In the genomic region with DNA sequence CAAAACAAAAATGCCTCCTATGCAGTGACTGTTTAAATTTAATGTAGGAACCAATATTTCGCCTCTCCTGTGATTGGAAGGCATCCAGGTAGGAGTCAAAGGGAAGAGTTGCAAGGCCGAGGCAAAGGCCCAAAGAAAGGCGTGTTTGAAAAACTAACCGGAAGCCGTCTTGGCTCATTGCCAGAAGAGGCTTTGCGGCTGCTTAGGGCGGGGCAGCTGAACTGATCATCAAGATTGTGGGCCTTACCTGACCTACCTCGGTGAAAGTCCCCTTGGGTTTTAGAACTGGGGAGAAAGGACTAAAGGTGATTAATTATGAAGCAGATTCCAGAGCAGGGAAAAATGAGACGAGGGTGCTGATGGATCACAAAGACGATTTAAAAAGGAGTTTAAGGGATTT, we compare ENCODE assay signal across 14 mouse cellular contexts.
DNase-seq lines count a peak whose midpoint lies in the region; ATAC-seq and TF ChIP-seq lines count a peak whose summit lies in the region.
"Had no signal": no experiment of that assay in that cellular context is flagged by ENCODE, and none has a peak within 500 bp of the region (broad histone marks: within the 10 kb centered on the region; RNA-seq: fewer than 3 reads in every experiment).

No protein-coding gene starts in this region.

- 59% methylated on average over 10 of the region's 10 CpGs for WGBS in embryonic facial prominence, embryonic 14.5 days
- WGBS in small intestine, adult 2 months, result 18% methylated on average over 10 of the region's 10 CpGs

- DNase-seq in gastrocnemius, postnatal 10 days, result peak; percentile 34
- DNase-seq in gastrocnemius, adult 2 months, result no peak
- peak; percentile 16 for DNase-seq in ovary, postnatal 36 days (ENCODE audit: low spot score)
- no peak for DNase-seq in ovary, postnatal 10 days (ENCODE audit: low spot score)
- peak; percentile 66 for DNase-seq in embryonic facial prominence, embryonic 14.5 days (ENCODE audit: low spot score)
- no peak for DNase-seq in left cerebral cortex, adult 11 months (ENCODE audit: low spot score)
- DNase-seq in layer of hippocampus, adult 8-10 months (ENCODE audit: low spot score in 2 of 2), result no peak
- DNase-seq: cerebellum, adult 2 months had no signal

- ATAC-seq in embryonic facial prominence, embryonic 14.5 days (ENCODE audit: low read depth), result peak; percentile 26; the same call in 1 of the 2 replicates
- ATAC-seq: forebrain, embryonic 15.5 days had no signal

- intact Hi-C loops in gastrocnemius, adult 2 months (cut with DNase I), result no loop called here

- no peak for TF ChIP-seq CTCF in gastrocnemius, adult 2 months (IDR thresholded peaks at IDR 0.05)
- no peak for TF ChIP-seq CTCF in small intestine, adult 2 months (IDR thresholded peaks at IDR 0.05; ENCODE audit: extremely low read depth, insufficient read length, insufficient replicate concordance, low read depth, low read length)

- H3K9ac ChIP-seq in embryonic facial prominence, embryonic 14.5 days (ENCODE audit: low read depth, low read length), result no peak overlapping the region
- H3K9ac ChIP-seq: forebrain, embryonic 15.5 days; hindbrain, embryonic 13.5 days; neural tube, embryonic 13.5 days had no signal

- no peaks in the 10 kb centered on the region for H3K27me3 ChIP-seq in embryonic facial prominence, embryonic 14.5 days (replicated peaks; ENCODE audit: control insufficient read depth, insufficient read depth, low read length)
- no peaks in the 10 kb centered on the region for H3K27me3 ChIP-seq in small intestine, adult 2 months (ENCODE audit: control insufficient read depth, insufficient read depth, low read length)
- H3K27me3 ChIP-seq: CH12.LX; forebrain, embryonic 15.5 days; hindbrain, embryonic 13.5 days; neural tube, embryonic 13.5 days had no signal

- no peak overlapping the region for H3K4me2 ChIP-seq in embryonic facial prominence, embryonic 14.5 days (ENCODE audit: low read depth, low read length)
- H3K4me2 ChIP-seq: forebrain, embryonic 15.5 days; hindbrain, embryonic 13.5 days; midbrain, embryonic 11.5 days; neural tube, embryonic 13.5 days had no signal

- H3K9me3 ChIP-seq in embryonic facial prominence, embryonic 14.5 days (ENCODE audit: control insufficient read depth, low read length), result no peaks in the 10 kb centered on the region
- H3K9me3 ChIP-seq: forebrain, embryonic 15.5 days; hindbrain, embryonic 13.5 days; neural tube, embryonic 13.5 days had no signal

- no peaks in the 10 kb centered on the region; the same call in 1 of the 2 replicates for H3K4me1 ChIP-seq in embryonic facial prominence, embryonic 14.5 days (ENCODE audit: control insufficient read depth, insufficient read depth, low read length)
- H3K4me1 ChIP-seq in small intestine, adult 2 months (ENCODE audit: control insufficient read depth, insufficient read depth, insufficient read length, low read length), result peaks cover 16% of the 10 kb centered on the region
- H3K4me1 ChIP-seq: forebrain, embryonic 15.5 days had no signal

- H3K4me3 ChIP-seq in gastrocnemius, adult 2 months, result no peak overlapping the region
- H3K4me3 ChIP-seq in embryonic facial prominence, embryonic 14.5 days (ENCODE audit: low read depth, low read length), result no peak overlapping the region
- H3K4me3 ChIP-seq in small intestine, adult 2 months (ENCODE audit: low read depth, low read length), result no peak overlapping the region
- H3K4me3 ChIP-seq: forebrain, embryonic 15.5 days; hindbrain, embryonic 13.5 days; neural tube, embryonic 13.5 days had no signal

- H3K36me3 ChIP-seq in embryonic facial prominence, embryonic 14.5 days (ENCODE audit: control insufficient read depth, insufficient read depth, low read length), result no peaks in the 10 kb centered on the region
- H3K36me3 ChIP-seq in small intestine, adult 2 months (ENCODE audit: control insufficient read depth, insufficient read depth, low read length), result no peaks in the 10 kb centered on the region

- no peak overlapping the region for H3K27ac ChIP-seq in gastrocnemius, adult 2 months
- H3K27ac ChIP-seq in embryonic facial prominence, embryonic 14.5 days (replicated peaks; ENCODE audit: low read depth, low read length), result no peak overlapping the region
- H3K27ac ChIP-seq in small intestine, adult 2 months (ENCODE audit: insufficient read depth, low read depth, low read length), result peak overlapping the region; percentile 60
- H3K27ac ChIP-seq: forebrain, embryonic 15.5 days; hindbrain, embryonic 13.5 days; neural tube, embryonic 13.5 days had no signal

- no peak for TF ChIP-seq POLR2A in small intestine, adult 2 months (IDR thresholded peaks at IDR 0.05; ENCODE audit: low read depth, low read length)

Comparison
In these comparisons a context has a peak if more than half of its experiments do, and no peak if none do; other contexts are left out.
1. DNase-seq: peak in gastrocnemius, postnatal 10 days (single experiment), ovary, postnatal 36 days (single experiment) and embryonic facial prominence, embryonic 14.5 days (single experiment); none in gastrocnemius, adult 2 months (single experiment), ovary, postnatal 10 days (single experiment), left cerebral cortex, adult 11 months (single experiment) and layer of hippocampus, adult 8-10 months (0 of 2).